Mouse (Mus musculus) left cerebral cortex, adult 8-10 months (tissue): ENCODE results near the gene Setd7. TPM values are rescaled to one million over a fixed set of nuclear protein-coding genes. Genes with fewer than 3 reads are reported as not detected.
A peak's percentile ranks its signal among the peaks of the same experiment; 100 is the strongest.

Source experiments
- DNase-seq, 2 experiments: peaks; one replicate each; pipeline ENCODE4 v3.0.0; 2022; ENCODE audit warnings: low spot score in 2 of 2
- total RNA-seq, 4 experiments: library from RNA; stranded (reverse); gene quantifications; 2 replicates each; pipeline ENCODE4 v1.2.4; 2022

The Setd7 gene
- total RNA-seq, 4 experiments from 2014 or later = 104 to 112 (median 108) TPM

DNA sequence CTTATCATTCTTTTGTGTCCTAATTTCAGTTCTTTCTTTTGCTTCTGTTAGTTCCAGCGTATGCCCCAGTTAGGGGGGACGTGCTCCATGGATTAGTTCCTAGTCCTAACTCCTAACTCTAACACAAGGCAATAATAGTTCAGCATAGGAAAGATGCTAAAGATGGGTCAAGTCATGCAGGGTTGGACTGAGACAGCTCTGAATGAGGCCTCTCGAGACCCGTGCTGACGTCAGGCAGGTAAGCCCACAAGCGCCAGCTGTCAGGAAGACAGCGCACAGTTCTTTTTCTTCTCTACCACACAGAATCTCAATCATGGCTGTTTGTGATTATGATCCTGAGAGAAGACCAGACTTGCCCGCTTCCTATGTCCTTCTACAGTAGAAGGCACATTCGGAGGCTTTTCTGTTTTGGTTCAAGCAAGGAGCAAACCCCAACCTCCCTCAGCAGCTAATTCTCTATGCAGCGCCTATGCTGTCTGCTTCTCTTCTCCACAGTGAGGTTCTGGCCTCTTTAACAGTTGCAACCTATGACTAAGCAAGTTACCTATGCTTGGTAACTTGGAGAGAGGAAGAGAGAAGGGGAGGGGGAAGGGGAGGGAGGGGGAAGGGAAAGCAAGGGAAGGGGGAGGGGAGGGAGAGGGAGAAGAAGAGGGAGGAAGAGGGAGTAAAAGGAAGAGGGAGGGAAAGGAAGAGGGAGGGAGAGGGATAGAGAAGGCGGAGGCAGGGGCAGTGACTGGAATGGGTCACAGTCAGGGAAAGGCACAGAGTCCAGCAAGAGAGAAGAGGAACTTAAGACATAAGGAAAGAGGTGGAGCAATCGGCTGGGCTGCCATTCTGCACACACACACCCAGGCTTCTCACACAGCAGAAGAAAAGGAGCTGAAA is 42.6 kb downstream of the Setd7 start:
- DNase-seq = no peak

DNA sequence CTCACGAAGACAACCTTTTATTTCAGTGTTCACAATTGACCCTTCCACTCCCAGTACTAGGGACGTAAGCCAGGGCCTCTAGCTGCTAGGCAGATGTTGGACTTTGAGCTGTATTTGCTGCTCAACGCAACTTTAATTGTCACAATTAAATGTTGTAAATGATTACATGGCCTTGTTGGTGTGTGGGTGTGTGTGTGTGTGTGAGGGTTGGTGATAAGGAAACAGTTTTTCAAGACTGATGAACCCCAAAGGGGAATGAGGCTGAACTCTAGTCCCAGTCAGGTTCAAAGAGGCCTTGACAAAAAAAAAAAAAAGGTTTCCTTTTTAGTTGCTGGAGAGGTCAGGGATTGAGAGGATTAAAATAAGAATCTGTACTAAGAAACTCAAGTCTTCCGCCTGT is 43.2 kb downstream of the Setd7 start:
- no peak for DNase-seq

DNA sequence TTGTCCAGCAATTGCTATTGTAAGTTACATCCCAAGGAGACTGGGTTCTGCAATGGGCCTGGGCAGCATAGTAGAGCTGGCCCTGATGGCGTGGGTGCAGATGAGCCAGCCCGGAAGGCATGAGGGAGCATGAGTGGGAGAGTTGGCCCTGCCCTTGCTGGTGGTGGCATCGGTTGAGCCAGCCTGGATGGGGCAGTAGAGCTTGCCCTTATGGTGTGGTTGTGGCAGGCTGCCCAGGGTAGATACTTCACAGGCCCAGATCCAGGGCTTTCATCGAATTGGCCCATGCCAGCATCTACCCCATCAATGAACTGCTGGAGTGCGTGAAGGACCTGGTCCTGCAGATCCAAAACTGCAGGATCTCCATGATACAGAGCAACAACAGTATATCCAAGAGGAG is 48.7 kb downstream of the Setd7 start:
- no peak for DNase-seq

DNA sequence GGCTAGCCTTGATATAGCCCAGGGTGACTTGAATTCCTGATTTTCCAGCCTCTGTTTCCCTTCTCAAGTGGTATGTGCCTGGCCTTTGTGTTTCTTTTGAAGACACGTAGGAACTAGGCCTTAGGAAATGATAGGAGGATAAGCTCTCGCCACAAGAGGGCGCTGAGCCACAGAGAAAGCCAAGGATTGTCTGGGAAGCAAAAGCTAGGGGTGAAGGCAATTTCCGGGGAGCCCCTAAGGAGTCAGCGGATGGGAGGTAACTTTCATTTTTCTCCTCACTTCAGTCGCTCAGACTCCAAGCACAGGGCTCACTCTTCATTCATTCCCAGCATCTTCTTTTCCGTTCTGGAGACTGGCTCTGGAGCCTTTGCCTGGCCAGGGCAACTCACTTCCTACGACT is 49.8 kb downstream of the Setd7 start:
- DNase-seq = peak; percentile 43 to 64

DNA sequence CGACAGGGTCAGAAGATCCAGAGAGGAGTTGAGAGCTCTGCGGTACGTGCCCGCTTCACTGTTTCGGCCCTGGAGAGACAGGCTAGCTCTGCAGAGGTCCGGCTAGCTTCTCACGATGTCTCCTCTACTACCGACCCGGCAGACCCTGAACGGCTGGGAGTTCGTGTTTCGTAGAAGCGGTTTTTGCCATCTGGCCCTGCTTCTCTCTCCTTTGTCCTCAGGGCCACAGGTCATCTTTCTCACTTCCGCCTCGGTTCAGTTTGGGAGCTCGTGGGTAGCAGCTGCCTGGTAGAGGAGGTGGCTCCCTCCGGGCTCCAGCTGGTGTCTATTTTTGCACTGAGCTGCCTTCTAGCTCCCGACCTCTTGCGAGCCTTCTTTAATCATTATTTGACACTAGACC is 55.2 kb downstream of the Setd7 start:
- no peak for DNase-seq

DNA sequence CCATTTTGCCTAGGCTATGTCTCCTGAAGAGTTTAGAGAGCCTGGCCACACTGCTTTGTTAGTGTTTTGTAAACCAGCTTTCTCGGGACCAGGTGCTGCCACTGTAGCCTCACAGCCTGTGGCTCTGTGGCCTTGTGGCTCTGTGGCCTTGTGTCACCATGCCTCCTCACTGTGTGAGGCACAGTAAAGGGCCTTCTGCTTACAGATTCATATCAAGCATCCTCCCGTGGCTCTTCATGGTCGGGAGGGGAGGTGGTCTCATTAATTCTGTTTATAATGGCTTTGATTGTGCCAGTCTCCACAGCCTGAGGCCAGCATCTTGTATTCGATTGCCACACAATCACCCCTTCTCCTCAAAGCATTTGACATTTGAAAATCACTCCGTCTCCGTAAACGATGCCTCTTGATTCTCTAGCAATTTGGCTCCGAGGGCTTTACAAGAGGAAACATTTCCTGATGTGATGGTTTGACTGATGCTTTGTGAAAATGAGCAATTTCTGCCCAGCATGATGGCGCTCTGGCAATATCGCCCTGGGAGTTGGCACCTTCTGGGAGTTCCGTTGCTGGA is 56.2 kb downstream of the Setd7 start:
- no peak for DNase-seq

DNA sequence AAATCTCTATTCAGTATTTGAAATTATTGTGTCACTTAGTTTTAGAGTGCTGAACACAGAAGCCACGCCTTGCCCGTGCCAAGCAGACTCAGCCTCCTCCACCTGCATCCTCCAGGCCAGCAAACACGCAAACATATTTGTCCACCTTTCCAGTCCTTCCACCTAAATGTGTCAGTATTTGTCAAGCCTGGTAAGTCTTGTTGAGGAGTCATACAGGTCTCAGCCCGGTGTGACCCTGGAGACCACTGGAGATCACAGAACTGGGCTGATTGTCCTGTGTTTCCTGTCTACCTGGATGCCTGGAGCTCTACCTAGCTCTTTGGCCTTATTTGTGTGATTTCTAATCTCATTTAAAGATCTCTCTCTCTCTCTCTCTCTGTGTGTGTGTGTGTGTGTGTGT is 60.8 kb downstream of the Setd7 start:
- no peak for DNase-seq

DNA sequence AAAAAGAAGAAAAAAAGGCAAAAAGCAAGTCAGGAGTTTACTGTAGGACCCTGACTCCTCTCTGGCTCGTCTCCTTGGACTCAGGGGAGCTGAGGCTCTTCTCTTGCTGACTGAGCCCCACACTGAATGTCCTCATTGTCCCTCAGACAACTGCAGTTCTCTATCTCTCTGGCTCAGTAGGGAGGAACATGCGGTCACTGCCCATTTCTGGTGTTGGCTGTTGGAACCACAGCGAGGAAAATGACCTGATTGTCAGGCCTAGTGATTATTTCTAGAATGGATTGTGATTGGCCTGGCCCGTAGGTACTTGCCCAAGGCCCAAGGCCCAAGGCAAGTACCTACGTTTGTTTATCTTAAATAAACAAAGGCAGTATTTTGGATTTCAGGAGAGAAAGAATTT is 62.0 kb downstream of the Setd7 start:
- DNase-seq = no peak

DNA sequence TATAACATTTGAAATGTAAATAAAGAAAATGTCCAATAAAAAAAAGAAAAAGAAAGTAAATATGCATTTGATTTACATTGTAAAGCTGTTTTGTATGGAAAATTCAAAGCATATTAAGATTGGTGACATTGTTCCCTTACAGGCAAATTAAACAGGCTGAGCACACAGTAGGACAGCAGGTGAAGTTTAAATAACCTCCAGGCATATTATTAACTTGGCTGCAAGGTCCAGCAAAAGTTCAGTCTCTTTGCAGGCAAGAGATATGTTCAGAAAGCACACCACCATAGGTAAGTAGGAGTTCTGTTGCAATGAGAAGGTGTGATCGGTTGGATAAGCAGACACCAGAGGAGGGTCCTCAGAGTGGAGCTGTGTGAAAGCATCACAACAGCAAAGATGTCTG is 62.7 kb downstream of the Setd7 start:
- no peak for DNase-seq

DNA sequence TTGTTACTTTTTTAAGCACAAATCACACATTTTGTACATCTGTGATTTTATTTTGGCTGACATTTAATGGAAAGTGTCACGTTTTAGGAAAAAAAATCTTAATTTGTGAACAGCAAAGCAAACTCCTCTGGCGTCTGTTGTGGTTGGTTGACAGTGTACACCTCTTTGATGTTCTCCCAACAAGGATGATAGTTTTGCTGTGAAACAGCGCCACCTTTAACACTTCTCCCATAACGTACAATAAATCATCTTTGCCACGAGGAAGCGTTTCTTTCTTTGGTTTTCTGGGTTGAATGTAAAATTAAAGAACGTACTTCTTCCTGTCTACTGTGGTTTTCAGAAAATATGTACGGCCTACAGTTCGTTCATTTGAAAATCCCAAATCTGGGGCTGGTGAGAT is 65.0 kb downstream of the Setd7 start:
- no peak for DNase-seq

DNA sequence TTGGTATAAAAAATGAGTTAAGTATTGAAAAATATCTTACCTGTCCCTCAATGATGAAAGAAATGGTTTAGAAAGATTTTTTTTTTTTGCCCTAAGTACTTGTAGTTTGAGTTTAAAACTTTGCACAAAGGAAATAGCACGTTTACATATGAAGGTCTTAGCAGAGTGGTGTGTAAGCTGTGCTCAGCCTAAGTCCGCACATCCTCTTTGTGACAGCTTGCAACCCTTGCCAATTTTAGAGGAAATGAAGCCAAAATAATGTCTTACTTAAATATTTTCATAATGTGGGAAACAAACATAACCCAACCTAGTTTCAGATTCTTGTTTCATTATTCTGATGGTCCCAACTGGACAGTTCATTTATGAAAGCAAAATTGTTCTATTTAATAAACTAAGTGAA is 66.2 kb downstream of the Setd7 start:
- no peak for DNase-seq

DNA sequence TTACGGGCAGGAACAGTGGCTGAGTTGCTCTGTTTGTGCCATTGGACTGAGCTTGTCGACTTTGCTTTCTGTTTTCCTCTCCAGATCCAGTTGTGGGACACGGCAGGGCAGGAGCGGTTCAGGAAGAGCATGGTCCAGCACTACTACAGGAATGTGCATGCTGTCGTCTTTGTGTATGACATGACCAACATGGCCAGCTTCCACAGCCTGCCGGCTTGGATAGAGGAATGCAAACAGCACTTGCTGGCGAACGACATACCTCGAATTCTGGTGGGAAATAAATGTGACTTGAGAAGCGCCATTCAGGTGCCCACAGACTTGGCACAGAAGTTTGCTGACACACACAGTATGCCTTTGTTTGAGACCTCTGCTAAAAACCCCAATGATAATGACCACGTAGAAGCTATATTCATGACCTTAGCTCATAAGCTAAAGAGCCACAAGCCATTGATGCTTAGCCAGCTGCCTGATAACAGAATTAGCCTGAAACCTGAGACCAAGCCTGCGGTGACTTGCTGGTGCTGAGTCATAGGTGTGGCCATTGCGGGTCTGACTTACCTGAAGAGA is 67.3 kb downstream of the Setd7 start:
- DNase-seq = no peak

DNA sequence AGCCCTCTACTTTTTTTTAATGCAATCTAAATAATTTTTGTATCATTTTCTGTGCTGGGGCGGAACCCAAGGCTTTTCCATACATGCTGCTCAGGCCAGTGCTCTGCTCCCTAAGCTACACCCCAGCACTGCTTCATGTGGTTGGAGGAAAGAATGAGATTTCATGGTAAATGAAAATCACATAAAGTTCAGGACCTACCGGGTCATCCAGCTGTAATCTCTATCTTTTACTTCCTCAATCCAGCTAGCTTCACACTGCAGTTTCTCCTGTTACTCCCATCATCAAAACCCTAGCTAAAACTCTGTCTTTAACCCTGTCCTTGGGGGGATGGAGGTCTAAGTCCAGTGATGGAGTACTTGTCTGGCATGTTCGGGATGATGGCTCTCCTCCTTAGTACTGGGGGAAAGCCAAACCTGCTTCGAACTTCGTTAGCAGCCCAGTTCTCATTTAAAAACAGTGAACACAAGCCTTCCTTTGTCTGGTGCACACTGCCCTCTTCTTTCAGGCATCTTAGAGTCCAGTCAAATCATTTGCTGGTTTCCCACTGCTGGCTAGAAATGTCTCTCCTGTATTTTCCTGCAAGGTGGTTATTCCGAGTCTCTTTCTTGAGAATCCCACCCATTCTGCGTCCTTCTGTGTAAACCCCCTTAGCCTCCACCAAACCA is 70.5 kb downstream of the Setd7 start:
- DNase-seq = no peak

DNA sequence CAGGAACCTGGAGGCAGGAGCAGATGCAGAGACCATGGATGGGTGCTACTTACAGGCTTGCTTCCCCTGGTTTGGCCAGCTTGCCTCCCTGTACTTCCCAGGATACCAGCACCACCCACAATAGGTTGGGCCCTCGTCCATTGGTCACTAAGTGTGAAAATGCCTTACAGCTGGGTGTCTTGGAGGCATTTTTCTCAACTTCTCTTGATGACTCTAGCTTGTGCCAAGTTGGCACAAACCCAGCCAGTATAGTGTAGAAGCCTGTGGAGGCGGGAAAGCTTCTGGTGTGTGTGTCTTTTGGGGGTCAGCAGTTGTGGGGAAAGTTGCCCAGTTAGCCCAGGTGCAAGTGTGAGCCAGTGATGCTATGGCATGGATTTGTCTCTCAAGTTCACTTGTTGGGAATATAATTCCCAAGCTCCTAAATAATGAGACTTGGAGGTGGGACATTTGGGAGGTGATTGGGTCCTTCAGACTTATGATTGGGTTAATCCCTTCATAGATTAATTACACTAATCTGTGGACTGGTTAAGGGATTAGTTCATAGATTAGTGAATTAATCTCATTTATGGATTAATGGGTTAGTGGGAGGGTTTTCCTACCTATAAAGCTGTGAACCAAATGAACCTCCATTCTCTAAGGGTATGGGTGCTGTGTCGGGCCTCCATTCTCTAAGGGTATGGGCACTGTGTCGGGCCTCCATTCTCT is 74.0 kb downstream of the Setd7 start:
- no peak for DNase-seq

DNA sequence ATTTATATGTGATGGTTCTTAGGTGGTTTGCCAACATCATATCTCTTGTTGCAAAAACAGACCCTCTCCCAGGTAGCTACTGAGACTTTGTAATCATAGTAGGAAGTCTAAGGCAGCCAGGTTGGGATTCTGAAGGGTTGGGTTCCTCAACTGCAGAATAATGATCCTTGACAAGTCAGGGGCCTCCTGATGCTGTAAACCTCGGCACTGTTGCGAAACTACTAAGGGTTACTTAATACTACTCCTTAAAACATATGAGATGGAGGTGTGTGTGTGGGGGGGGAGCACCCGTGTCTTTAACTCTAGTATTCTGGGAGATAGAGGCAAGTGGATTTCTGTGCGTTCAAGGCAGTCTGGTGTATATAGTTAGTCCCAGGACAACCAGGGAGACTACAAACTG is 75.3 kb downstream of the Setd7 start:
- no peak for DNase-seq

DNA sequence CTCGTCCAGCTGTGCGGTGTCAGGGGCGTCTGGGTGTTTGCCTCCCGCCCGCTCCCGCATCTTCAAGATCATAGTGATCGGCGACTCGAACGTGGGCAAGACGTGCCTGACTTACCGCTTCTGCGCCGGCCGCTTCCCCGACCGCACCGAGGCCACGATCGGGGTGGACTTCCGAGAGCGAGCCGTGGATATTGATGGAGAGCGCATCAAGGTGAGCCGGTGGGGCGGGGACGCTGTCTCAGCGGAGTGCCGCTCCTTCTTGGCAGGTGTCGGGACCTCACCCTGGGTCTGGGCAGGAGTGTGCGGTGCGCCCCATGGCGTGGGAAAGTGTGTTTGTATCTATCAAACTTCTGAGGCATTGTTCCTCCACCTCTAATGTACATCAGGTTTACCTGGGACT is 76.3 kb downstream of the Setd7 start:
- no peak for DNase-seq

DNA sequence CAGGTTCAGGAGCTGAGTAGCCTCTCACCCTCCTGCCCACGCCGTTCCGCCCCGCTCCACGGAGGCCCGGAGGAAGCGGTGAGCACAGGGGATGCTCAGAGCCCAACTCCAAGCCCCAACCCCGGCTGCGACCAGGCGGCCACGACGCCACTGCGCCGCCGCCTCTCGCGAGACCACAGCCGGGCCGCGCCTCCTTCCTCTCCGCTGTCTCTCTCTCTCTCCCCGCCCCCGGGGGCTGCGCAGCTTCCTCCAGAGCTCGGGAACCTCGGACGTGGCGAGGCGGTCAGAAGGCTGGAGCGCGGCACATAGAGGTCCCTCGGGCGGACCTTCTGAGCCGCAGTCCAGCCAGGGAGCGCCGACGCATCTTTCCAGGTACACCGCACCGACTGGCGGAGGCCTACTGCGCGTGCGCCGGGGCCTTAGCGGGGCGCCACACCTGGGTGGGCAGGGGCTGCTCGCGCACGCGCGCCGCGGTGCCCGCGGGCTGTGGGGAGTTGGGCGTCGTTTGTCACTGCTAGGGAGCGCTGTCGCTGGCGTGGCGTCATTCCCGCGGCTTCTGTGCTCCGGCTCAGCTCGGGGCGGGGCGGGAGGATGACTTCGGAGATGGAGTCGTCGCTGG is 76.8 kb downstream of the Setd7 start, which contains the start of gene Rab33b:
TSS of gene Rab33b (plus strand) at position 180 of the 619 bp plus-strand sequence.
- DNase-seq = peak; percentile 96 to 98

DNA sequence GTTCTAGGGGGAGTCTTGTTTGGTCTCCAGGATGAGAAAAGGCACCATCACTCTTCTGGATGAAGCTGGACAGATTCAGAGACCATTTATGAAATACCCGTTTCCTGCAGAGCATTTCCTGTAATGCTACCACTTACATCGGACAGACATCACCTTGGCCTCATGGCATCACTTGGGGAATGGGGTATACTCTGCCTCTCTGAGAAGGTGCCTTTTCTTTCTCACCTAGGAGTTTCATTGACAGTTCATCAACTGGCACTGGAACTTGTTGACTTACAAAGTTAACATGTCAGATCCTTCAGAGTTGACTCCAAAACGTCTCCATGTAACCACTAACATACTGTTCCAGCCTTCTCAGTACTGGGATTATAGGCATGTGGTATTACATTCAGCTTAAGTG is 77.9 kb downstream of the Setd7 start:
- DNase-seq = no peak

DNA sequence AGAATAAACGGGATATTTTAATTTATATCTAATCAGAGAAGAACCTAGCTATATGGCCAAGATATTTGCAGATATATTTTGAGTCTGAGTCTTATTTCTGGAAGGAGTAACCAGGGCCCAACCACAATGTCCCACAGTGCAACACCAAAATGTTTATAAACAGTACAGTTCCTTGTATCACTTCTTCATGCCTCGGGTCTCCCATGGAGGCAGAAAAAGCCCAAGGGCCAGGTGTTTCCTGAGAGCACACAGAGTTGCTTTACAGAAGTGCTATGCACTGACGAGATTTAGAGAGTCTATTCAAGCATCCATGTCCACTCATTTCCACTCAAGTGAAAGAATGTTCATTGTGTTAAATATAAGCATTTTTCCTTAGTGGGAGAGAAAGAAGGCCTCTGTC is 78.8 kb downstream of the Setd7 start:
- DNase-seq = no peak

DNA sequence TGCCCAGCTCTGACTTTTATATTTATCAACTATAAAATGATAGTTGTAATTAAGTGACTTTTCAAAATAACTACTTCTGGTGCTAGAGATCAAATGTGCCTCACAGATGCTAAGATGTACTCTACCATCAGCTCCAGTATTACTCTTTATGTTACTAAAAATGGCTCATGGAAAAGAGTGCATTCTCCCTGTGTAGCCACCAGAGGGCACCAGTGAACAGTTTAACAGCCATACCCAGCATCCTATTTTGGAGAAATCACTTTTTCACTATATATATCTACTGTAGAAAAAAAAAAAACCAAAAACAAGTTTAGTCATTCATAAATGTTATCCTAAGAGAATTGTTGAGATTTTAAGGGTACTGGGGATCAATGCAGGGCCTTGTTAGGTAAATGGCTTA is 79.6 kb downstream of the Setd7 start:
- DNase-seq = no peak

DNA sequence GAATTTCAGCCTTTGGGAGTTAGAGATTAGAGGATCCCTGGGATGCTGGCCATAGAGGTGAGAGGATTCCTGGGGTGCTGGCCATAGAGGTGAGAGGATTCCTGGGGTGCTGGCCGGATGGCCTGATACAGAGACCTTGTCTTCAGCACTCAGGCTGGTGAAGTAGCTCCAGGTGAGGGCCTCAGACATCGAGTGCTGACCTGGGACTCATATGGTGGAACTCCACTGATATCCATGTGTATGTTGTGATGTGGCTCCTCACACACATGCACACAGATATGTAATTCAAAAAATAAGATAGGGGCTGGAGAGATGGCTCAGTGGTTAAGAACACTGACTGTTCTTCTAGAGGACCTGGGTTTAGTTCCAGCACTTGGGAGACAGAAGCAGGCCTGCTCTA is 80.8 kb downstream of the Setd7 start:
- no peak for DNase-seq
